Comparison of ENCODE assay signal across 19 mouse cellular contexts in genomic region chr2:42539555-42539954, GRCm38 (mm10).
"Had no signal": no experiment of that assay in that cellular context is flagged by ENCODE, and none has a peak within 500 bp of the region (broad histone marks: within the 10 kb centered on the region; RNA-seq: fewer than 3 reads in every experiment).

No protein-coding gene starts in this region.

- H3K27ac ChIP-seq: midbrain, embryonic 10.5 days; midbrain, embryonic 12.5 days; neural tube, embryonic 13.5 days; neural tube, embryonic 15.5 days had no signal

- H3K27me3 ChIP-seq: midbrain, embryonic 12.5 days; neural tube, embryonic 13.5 days; neural tube, embryonic 15.5 days had no signal

- H3K4me2 ChIP-seq: lung, embryonic 14.5 days; midbrain, embryonic 12.5 days; neural tube, embryonic 13.5 days; neural tube, embryonic 15.5 days had no signal

- H3K9ac ChIP-seq: lung, embryonic 14.5 days; midbrain, embryonic 12.5 days; neural tube, embryonic 13.5 days; neural tube, embryonic 15.5 days had no signal

- H3K9me3 ChIP-seq: midbrain, embryonic 10.5 days; midbrain, embryonic 12.5 days; neural tube, embryonic 13.5 days; neural tube, embryonic 15.5 days had no signal

- H3K4me3 ChIP-seq: midbrain, embryonic 10.5 days; midbrain, embryonic 12.5 days; myocyte; neural tube, embryonic 13.5 days; neural tube, embryonic 15.5 days had no signal

- DNase-seq: lung, adult 18-20 months; lung, embryonic 14.5 days; lung, postnatal 10 days; lung, postnatal 4 days; midbrain, embryonic 14.5 days; retina, postnatal 1 day; right cerebral cortex, adult 18-20 months; right cerebral cortex, postnatal 25 days; right cerebral cortex, postnatal 4 days; spleen, adult 18-20 months; thymus, adult 2 months; thymus, postnatal 25 days; thymus, postnatal 4 days had no signal

- H3K4me1 ChIP-seq: neural tube, embryonic 15.5 days had no signal

- H3K36me3 ChIP-seq: midbrain, embryonic 10.5 days; midbrain, embryonic 12.5 days; neural tube, embryonic 13.5 days; neural tube, embryonic 15.5 days had no signal

- ATAC-seq: midbrain, embryonic 16.5 days had no signal
